Mouse (Mus musculus) embryonic fibroblast, embryonic 13.5 days (primary cell): Measurements from ENCODE around the gene Fam160a1.

Experiments
- CTCF ChIP-seq: IDR thresholded peaks from 2 replicates; pipeline ENCODE4 v1.5.1; 2011; ENCODE audit warnings: mild to moderate bottlenecking, control low read depth, low read length, moderate library complexity, borderline replicate concordance; ENCODE audit not compliant: insufficient read depth
- POLR2A ChIP-seq: IDR thresholded peaks from 2 replicates; pipeline ENCODE4 v1.6.1; 2011; ENCODE audit warnings: low read depth, mild to moderate bottlenecking, control low read depth, low read length, moderate library complexity

DNA sequence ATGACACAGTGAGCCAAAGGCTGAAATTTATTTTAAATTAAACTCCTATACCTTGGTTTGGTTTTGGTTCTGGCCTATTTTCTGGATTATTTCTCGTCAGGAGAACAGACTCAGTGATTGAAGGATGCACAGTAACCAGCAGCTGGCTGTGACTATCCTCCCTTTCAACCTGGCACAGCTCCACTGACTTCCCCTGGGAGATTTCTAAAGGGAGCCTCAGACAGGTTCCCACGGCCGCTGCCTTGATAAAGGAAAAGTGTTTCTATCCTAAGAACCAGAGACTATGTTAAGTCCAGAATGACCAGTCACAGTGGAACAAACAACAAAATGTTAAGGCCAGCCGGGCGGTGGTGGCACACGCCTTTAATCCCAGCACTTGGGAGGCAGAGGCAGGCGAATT lies 36.2 kb downstream of the Fam160a1 start:
- TF ChIP-seq CTCF, result no peak
- TF ChIP-seq POLR2A, result no peak
